Mouse (Mus musculus): ENCODE data around the gene Snap25. TPM values are rescaled to one million over a fixed set of nuclear protein-coding genes. Genes with fewer than 3 reads are reported as not detected.

Snap25 gene
- 1,000 to 10,000 TPM; 1,204 to 1,224 TPM for total RNA-seq (2021)

DNA sequence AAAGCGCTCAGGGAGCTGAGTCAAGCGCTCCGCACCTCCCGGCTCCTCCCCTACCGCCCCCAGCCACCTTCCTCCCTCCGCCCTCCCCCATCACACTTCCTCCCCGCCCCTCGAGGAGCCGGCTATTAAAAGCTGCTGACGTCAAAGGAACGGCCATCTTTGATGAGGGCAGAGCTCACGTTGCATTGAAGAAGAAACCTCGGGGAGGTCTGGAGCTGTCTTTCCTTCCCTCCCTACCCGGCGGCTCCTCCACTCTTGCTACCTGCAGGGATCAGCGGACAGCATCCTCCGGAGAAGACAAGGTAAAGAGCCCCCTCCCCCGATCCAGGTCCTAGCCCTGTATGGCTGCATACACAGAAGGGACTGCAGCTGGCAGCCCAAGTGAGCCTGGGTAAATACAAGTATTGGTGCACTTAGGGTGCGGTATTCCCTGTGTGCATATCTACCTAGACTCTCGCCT lies at the start of gene Snap25:
TSS of gene Snap25 (plus strand) at position 155 of the 460 bp plus-strand sequence.
- intact Hi-C loops (cut with DNase I), result loop anchor here (2.0 to 10.0 kb wide), 4 partner anchors 35 to 229 kb away; partner anchors contain the start of gene AL731706.2
- DNase-seq (ENCODE audit: extremely low spot score in 1 of 2, low spot score in 2 of 2), result peak; percentile 85 to 90

DNA sequence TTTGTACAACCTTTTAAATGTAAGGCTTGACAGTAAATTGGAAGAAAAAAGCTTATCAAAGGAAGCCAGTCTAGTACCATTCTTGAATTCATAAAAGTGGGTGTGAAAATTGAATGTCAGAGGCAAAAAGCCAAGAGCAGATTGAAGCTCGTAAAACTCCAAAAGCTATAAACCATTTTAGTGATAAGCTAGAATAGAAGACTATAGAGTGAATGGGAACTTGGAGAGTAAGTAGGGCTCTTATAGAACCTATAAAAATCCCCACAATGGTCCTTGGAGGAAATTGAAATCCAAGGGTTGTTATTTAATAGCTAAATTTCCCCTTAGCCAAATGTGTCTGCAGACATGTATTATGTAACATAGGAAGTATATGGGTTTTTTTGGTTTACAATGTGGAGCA lies 46.3 kb upstream of the Snap25 start:
- intact Hi-C loops (cut with DNase I), result no loop called here
- DNase-seq (ENCODE audit: extremely low spot score in 1 of 2, low spot score in 2 of 2), result no peak

DNA sequence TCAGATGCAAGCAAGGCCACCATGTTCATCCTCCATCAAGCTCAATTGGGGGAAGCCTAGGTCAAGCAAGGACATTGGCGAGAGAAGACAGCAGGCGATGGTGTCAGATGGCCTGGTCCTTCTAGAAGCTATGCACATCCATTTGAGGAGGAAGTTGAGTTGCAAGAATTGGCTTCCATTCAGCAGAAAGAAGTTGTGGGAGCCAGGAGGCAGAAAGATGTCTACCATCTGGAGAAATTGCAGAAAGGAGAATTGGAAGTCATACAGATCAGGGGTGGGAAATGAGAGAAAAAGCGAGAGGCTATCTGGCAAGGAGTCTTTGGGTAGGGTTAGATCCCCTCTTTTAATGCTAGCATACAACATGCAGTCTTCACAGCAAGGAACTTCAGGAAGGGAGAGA lies 44.1 kb upstream of the Snap25 start:
- intact Hi-C loops (cut with DNase I), result no loop called here
- DNase-seq (ENCODE audit: extremely low spot score in 1 of 2, low spot score in 2 of 2), result no peak

DNA sequence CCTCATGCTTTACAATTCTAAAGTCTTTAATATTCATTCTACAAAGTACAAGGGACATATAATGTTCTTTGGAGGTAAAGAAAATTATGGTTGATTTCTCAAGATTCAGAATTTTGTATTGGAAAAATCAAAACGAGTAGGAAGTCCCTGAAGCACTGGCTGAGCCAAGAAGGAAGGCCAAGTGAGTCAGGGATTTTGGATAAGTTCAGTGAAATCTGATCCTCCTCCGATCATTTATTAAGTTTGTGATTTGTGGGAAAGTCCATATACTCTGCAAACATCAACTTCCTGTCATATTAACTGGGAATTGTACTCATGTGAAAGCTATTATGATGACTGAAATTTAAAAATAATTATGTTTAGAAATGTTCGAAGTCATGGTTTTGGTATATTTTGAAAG lies 43.6 kb upstream of the Snap25 start:
- no peak for DNase-seq (ENCODE audit: extremely low spot score in 1 of 2, low spot score in 2 of 2)
- intact Hi-C loops (cut with DNase I), result no loop called here

DNA sequence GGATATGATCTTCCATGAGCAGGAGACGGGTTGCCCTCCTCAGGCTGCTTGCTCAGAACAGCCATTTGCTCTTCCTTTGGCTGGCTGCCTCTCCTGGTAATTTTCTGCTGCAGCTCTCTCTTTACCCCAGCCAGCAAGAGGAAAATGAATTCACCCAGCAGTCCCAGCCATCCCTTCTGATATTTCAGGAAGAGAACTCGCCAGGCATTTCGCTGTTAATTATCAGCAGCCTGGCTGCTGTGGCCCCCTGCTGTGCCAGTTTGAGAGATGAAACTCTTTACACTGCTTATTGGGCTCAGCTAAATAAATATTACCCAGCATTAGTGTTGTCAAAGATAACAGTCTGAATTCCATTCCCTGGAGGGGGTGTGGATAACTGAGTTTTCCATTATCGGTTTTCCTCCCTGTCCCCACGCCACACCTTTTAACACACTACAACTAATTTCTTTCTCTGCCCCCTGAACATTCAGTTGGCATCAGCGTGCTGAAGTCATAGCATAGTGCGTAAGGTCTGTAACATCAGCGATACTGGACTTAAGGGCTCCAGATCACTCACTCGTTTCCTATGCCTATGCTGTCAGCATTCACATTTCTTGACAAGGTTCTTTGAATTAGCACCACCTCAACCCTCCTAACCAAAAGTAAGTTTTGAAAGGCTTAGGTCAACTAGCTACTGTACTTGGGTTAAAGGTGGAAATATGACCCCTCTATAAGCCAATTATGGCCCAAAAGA lies 42.5 kb upstream of the Snap25 start:
- DNase-seq (ENCODE audit: extremely low spot score in 1 of 2, low spot score in 2 of 2), result peak; percentile 44 to 59
- intact Hi-C loops (cut with DNase I), result no loop called here

DNA sequence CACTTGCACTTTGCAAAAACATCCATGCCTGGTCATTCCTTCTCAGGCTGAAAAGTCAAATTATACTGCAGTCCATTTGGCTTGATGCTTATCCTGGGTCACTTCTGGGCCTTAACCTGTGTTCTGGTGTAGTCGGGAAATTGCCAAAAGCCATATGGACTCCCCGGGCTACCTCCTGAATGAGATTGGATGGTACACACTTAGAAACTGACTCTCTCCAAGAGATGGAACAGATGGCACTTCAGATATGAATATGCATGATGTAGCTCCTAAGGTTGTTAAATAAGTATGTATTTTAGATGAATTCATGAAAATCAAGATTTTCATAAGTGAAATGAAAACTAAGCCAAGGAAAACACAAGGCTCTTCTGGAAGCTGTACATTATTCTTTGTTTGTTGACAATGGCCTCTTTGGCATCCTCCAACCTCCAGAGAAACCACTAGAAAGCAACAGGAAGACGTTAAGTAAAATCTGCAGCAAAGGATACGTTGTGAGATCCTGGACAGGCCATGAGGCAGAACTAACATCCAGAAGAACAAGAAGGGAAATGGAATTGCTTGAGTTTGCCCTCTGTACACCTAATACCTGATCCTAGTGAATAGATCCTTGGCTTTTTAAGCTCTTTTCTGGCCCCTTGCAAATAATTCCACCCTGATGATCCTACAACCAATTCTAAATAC lies 39.0 kb upstream of the Snap25 start:
- no peak for DNase-seq (ENCODE audit: extremely low spot score in 1 of 2, low spot score in 2 of 2)
- intact Hi-C loops (cut with DNase I), result no loop called here

DNA sequence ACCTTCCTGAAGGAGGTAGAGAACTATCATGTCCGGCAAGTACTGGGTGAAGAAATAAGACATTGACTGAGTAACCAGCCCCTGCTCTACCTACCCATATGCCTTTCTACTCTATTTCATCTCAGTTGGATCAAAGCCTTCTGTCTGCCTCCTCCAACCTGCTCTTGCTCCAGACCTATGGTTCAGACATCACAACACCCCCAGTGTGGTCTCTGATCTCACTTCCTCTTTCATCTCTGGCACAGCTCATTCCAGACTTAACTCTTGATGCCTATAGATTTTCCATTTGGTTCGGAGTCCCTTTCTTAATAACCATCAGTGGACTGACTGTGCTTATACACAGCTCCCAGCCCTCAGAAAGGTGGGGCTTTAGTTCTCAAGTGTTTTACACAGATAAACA lies 37.1 kb upstream of the Snap25 start:
- intact Hi-C loops (cut with DNase I), result no loop called here
- no peak for DNase-seq (ENCODE audit: extremely low spot score in 1 of 2, low spot score in 2 of 2)

DNA sequence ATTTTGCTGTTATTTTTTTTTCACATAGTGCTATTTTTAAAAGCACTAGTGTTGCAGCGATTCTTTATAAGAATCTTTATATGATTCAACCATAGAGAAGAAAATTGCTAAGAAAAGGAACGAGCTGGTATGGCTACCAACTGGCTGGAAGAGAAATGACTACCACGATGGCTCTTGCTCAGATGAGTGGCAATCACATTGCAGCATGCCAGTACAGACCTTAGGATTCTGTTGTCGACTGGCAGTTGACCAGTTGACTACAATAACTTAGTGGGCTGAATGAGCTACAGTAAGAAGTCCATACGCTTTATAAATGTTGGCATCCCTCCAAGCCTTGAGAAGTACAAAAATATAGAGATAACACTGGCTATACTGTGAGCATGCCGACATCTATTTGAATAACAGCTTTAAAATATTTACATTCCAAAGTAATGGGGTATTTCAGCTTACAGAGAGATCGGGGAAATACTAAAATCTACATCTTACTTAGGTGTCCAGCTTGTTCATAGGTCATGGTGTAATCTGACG lies 36.3 kb upstream of the Snap25 start:
- intact Hi-C loops (cut with DNase I), result no loop called here

DNA sequence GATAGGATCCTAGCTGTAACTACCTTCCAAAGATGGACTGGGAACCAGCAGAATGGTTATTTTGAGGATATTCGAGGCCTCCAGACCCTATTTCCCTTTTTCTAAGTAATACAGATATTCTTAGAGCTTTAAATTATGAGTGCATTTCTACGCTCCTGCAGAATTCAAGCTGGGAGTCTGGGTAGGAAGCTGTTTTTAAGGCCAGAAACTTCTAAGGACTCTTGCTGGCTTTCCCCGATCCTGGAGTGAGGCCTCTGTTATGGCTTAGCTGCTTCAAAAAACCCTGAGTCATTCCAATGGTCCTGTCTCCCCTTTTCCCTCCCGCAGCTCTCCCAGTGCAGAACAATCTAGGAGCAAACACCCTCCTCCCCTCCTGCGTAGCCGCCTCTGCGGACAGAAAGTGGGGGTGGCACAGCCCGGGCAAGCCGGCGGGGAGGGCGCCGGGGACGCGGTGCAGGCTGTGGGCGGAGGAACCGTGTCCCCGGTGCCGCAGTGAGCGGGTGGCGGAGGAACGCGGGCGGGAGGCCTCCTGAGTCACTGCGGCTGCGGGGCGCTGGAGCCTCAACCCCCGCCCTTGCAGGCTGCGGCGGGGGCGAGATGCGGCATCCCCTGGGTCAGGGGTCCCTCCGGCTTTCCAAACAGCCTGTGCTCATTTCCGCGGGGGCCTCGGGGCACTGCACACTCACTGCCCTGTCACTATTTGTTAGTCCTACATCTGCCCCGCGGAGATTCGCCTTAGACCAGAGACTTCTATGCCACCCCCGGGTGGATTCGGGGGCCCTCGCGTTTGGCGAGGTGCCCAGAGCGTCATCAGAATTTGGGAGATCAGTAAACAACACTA lies 34.7 kb upstream of the Snap25 start:
- intact Hi-C loops (cut with DNase I), result loop anchor here (2.0 kb wide), 1 partner anchor 34 kb away; the partner anchor contains the start of gene Snap25

More for the DNA sequence above, 36.3 kb upstream of the Snap25 start:
- no peak for DNase-seq (ENCODE audit: extremely low spot score in 1 of 2, low spot score in 2 of 2)

DNA sequence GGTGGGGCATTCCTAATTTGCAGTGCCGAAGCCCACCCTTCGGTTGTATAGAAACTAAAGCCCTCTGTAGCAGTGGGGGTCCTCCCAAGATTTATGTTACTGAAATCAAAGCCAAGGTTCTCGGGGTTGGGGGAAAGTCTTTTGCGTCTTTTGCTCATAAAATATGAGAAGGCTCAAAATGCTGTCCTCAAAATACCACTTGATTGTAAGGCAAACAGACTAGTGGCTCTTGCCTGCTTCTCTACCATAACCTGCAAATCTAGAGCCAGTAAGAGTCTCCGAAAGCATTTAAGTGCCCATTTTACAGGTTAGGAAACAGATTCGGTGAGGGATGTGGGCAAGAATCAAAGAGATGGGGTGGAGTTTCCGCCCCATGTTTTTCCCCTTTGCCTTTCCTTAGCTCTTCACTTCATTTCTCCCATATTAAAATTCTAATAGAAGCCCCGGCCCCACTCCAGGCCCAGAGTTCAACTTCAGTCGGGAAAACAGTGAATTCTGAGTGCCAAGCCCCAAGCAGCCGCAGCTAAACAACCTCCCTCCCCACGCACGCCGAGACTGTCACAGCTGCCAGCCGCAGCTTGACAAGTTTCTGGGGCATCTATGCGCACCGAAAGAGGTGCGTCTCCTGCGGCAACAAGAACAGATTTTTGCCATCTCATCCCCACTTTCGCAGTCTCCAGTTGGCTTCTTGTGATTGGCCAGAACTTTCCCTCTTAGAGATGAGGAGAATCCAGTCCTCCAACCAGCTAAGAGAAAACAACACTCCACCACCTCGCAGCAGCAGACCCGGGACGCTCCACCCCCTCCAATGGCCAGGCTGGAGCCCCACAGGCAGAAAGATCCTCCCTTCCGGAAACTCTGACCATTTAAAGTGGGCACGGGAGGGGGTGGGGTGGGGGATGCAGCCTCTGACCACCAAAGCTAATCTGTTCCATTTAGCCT lies 33.7 kb upstream of the Snap25 start:
- intact Hi-C loops (cut with DNase I), result loop anchor here (2.0 kb wide), 1 partner anchor 33 kb away; the partner anchor contains the start of gene Snap25
- peak; percentile 70 to 86 for DNase-seq (ENCODE audit: extremely low spot score in 1 of 2, low spot score in 2 of 2)

More for the DNA sequence above, 34.7 kb upstream of the Snap25 start:
- DNase-seq (ENCODE audit: extremely low spot score in 1 of 2, low spot score in 2 of 2), result peak; percentile 62 to 86

DNA sequence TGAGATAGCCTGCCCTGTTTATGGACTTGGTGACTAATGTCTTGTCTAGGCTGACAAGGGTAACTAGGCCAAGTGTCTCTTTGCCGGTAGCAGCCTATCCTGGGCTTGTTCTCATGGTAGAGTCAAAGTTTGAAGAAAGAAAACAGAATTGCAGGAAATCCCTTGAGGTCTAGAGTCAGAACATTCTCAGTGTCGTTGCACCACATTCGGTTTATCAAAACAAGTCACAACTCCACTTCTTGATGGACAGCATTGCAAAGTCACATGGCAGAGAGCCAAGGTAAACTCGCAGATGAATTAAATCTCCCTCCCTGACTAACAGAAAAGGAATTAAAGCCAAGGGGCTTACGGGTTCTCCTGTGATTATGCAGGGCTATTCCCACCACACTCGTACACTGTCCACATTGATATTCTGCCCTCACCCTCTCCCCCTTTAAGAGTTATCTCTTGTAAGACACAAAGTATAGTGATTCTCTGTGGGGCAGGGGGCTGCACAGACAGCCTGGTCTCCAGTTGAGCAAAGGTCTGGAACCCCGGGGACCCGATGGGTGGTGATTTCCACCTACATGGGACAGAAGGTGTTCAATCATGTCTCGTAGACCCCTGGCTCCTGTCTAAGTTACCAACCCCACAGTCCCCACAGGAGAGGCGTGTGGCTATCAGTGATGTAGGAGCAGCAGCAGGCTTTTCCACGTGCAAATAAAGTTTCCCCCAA lies 30.9 kb upstream of the Snap25 start:
- intact Hi-C loops (cut with DNase I), result no loop called here
- DNase-seq (ENCODE audit: extremely low spot score in 1 of 2, low spot score in 2 of 2), result no peak

DNA sequence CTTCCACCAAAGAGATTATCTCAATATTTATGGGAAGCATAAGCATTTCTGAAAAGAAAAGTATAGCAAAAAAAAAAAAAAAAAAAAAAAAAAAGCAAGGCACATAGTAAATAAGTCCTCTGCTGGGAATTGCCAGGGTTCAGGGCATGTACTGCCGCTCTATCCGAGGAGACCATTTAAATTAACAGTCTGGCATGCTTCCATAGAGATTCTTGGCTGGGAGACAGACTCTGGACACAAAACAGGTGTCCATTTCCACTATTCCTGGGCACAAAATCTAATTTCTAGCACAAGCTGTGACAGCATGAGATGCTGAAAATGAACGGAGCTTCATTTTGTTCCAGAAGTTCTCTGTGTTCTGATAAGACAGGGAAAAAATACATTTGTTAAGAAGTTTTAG lies 27.1 kb upstream of the Snap25 start:
- DNase-seq (ENCODE audit: extremely low spot score in 1 of 2, low spot score in 2 of 2), result no peak
- intact Hi-C loops (cut with DNase I), result no loop called here

DNA sequence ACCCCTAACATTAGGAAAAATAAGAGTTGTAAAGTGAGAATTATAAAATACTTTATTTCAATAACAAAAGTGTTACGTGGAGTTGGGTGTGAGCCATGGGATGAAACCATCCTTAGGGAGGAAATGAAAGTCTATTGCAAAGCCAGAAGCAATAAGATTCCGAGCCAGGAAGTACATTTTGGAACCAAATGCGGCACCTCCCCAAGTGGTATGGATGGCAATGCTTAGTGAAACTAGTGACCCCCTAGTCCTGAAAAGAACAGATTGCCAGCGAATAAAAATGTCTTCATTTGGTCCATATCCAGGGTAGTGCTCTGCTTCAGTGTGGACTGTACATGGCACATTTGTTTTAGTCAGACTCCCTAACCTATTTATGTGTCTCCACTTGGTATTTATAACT lies 25.9 kb upstream of the Snap25 start:
- DNase-seq (ENCODE audit: extremely low spot score in 1 of 2, low spot score in 2 of 2), result no peak
- intact Hi-C loops (cut with DNase I), result no loop called here

DNA sequence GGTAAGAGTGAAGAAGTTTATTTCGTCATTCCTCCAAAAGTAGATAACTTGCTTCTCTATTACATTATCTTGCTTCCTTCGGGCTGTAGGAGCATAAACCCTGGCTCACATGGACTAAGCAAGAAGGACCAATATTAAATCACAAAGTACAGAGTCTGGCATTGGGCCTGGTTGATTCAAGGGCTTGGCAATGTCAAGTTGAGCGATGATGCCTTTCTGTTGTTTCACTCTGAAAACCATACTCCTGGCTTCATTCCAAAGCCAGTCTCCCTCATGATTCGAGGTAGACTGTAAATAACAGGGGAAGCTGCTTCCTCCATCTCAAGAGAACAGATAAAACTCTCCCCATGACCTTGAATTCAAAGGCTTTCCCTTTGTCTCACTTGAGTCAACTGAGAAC lies 23.8 kb upstream of the Snap25 start:
- intact Hi-C loops (cut with DNase I), result no loop called here
- DNase-seq (ENCODE audit: extremely low spot score in 1 of 2, low spot score in 2 of 2), result no peak

DNA sequence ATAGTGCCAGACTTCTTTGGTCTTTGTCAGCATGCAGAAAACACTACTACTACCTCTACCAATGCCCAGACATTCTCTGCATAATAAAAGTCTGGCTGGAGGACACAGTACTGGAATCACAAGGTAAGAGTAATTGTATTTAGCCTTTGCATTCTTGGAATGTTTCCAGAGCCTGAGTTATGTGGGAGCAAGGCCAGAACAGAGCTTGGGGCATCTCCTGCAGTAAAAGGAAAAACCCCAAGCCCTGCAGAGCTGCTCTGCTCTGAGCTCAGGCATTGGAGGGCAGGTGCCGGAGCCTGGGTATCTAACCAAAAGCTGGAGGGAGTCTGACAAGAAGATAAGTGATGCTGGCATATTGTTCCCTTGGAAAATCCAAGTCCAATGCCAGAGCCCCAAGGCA lies 21.6 kb upstream of the Snap25 start:
- intact Hi-C loops (cut with DNase I), result no loop called here
- no peak for DNase-seq (ENCODE audit: extremely low spot score in 1 of 2, low spot score in 2 of 2)

DNA sequence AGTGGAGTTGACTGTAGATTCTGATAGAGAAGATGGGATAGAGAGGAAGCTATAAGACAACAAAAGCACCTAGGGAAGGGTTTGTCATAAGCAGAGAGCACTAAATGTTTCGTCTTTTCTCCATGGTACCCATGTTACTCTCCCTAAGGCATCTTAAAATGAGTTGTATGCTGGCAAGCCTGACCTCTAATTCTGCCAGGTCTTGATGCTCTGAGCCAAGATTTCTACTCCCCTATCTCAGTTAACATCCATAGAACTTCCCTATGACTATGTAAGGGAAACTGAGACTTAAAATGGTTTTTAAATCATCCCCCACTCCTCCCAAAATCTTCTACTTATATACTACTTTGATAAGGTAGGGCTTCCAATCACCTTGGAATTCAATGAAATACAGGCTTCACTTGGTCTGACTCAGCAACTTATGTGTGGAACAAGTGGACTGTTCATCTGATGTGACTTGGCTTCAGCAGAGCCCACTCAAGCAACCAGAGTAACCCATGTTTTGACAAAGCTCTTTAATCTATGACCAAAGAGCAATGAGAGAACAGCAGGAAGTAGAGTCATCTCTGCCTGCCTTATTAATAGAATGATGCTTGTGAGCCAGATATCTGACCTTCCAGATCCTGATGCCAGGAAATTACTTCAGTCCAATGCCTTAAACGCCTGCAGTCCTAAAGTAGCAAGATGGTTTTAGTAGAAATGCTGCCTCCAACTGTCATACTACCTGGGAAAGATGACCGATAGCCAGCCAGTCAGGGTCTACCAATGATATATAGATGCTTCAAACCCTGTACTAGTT lies 13.6 kb upstream of the Snap25 start:
- no peak for DNase-seq (ENCODE audit: extremely low spot score in 1 of 2, low spot score in 2 of 2)
- intact Hi-C loops (cut with DNase I), result no loop called here

DNA sequence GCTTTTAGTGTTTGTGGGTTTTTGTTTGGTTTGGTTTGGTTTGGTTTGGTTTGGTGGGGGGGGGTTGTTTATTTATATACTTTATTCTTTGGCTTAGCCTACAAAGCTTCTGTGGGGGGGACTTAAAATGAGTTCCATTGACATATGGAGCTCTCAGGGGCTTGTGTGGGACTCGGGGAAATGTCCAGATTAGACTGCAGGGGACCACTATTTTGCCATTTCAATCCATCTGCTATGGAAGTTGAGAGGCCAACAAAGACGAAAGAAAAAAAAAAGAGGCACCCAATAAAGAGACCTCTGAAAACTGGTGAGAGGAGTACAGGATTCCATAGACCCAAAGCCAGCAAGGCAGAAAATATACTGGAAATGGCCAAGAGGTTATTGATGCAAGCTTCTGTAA lies 9.9 kb upstream of the Snap25 start:
- intact Hi-C loops (cut with DNase I), result no loop called here
- no peak for DNase-seq (ENCODE audit: extremely low spot score in 1 of 2, low spot score in 2 of 2)
